Mouse (Mus musculus): Measurements from ENCODE around the gene Cntfr. TPM values are rescaled to one million over a fixed set of nuclear protein-coding genes. Genes with fewer than 3 reads are reported as not detected.
"Not testable (repeated sequence)": the region's sequence is repeated elsewhere in the genome, so short reads cannot be mapped to it uniquely, and the experiment has no call there.

Gene Cntfr
- total RNA-seq, 1 experiment, result 17.0 TPM

DNA sequence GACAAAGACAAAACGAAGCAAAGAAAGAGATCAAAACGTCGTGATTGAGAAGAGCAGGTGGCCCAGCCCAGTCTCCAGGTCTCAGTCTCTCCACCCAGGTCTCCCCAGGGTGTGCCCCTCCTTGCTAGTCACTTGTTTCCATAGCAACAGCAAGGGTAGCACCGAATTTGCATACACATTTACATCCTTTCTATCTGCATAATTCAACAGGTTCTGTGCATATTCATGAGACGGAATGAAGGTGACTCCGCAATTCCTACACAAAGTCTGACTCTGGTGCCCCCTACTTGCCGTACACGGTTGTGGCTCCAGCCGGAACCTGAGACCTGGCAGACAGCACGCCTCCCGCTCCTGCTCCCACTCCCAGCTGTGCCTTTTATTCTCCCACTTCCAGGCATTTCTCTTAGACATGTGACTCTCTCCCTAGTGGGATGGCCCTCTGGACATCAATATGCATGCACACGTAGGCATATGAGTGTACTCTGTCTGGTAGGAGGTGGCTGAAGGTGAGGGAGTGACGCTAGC, 10.2 kb upstream of the Cntfr start:
- Histone ChIP-seq H3K9ac (ENCODE audit: insufficient read depth, low read depth, low read length, poor library complexity, severe bottlenecking) (no peak overlapping the region), H3K9me3 (ENCODE audit: control insufficient read depth, insufficient read depth, low read depth, low read length) (no peaks in the 10 kb centered on the region), H3K36me3 (ENCODE audit: control insufficient read depth, insufficient read depth, low read length, poor library complexity, severe bottlenecking) (peaks cover 7% of the 10 kb centered on the region; the same call in 1 of the 2 replicates), H3K27ac (ENCODE audit: insufficient read depth, low read depth, low read length, poor library complexity, severe bottlenecking) (no peak overlapping the region), H3K4me3 (ENCODE audit: insufficient read depth in 1 of 2, low read depth in 1 of 2, low read length in 2 of 2, poor library complexity in 1 of 2, severe bottlenecking in 1 of 2) (no peak overlapping the region), H3K4me1 (ENCODE audit: control insufficient read depth in 2 of 2, insufficient read depth in 2 of 2, low read length in 2 of 2, poor library complexity in 1 of 2) (peaks cover 0 to 24% of the 10 kb centered on the region in 2 experiments; a peak in 2 of 4 replicates)
- TF ChIP-seq ZC3H11A (IDR thresholded peaks at IDR 0.05; ENCODE audit: borderline replicate concordance, low read depth, low read length) (0 out of 2 replicates have a peak, but pooled peaks have one; percentile 6), MAFK (IDR thresholded peaks at IDR 0.05; ENCODE audit: insufficient read depth, low read depth, low read length) (peak; percentile 96), CHD2 (IDR thresholded peaks at IDR 0.05; ENCODE audit: low read depth, low read length) (no peak)
- peak; percentile 84 for DNase-seq (ENCODE audit: low read depth, low spot score)
- in situ Hi-C loops (cut with MboI; ENCODE audit: low sequenced_read_pairs in 2 of 2, unreplicated experiment in 2 of 2), result loop anchor here (10.0 to 25.0 kb wide), 2 partner anchors 145 to 152 kb away; partner anchors contain the start of genes Dnaic1 (in 1 of the 2) and Fam219a (in 1 of the 2)

DNA sequence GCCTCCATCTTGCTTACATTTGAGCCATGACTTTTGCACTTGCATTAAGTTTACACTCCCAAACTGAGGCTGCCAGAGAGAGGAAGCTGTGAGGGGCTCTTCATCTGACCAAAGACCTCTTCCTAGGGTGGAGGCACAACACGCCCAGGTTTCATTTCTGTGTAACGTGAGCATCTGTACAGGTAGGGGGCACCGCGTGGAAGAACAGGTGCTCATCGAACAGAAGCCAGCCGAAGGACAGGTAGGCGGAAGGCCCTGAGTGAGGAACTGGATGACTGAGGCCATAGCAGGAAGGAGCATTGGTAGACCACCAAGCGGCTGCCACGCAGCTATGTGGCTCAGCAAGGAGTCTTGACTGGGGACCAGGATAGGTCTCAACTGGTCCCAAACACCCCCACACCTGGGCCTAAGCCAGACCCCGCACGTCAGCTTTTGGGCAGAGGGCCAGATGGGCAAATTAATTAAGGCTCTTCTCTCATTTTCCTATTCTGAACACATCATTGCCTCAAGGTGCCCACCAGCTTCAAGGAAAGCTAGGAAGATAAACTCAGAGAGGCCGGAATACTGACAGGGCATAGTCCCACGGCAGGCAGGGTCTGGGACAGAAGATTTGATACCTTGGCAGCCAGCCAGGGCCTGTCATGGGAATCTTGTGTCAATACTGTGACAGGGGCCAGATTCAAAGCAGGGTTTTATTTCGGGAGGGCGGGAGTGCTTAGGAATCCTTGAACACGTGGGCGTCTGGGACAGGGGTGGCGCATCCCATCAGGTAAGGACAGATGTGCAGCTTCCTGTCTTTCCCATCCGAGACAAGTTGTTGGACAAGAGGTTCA, 9.2 kb upstream of the Cntfr start:
- DNase-seq (ENCODE audit: low read depth, low spot score), result no peak
- H3K36me3 ChIP-seq (ENCODE audit: control insufficient read depth, insufficient read depth, low read length, poor library complexity, severe bottlenecking), result 0 out of 2 replicates have a peak, but pooled peaks cover 2% of the 10 kb centered on the region
- in situ Hi-C loops (cut with MboI; ENCODE audit: low sequenced_read_pairs in 2 of 2, unreplicated experiment in 2 of 2), result loop anchor here (10.0 to 25.0 kb wide), 2 partner anchors 144 to 151 kb away; partner anchors contain the start of genes Dnaic1 (in 1 of the 2) and Fam219a (in 1 of the 2)
- no peak overlapping the region for H3K4me3 ChIP-seq (ENCODE audit: insufficient read depth in 1 of 2, low read depth in 1 of 2, low read length in 2 of 2, poor library complexity in 1 of 2, severe bottlenecking in 1 of 2)
- H3K27ac ChIP-seq (ENCODE audit: insufficient read depth, low read depth, low read length, poor library complexity, severe bottlenecking), result no peak overlapping the region
- H3K9me3 ChIP-seq (ENCODE audit: control insufficient read depth, insufficient read depth, low read depth, low read length), result no peaks in the 10 kb centered on the region
- peaks cover 0 to 21% of the 10 kb centered on the region in 2 experiments; a peak in 2 of 4 replicates for H3K4me1 ChIP-seq (ENCODE audit: control insufficient read depth in 2 of 2, insufficient read depth in 2 of 2, low read length in 2 of 2, poor library complexity in 1 of 2)
- H3K9ac ChIP-seq (ENCODE audit: insufficient read depth, low read depth, low read length, poor library complexity, severe bottlenecking), result no peak overlapping the region
- TF ChIP-seq ZC3H11A (IDR thresholded peaks at IDR 0.05; ENCODE audit: borderline replicate concordance, low read depth, low read length) (no peak), ZNF384 (IDR thresholded peaks at IDR 0.05; ENCODE audit: low read depth, low read length) (no peak), MAFK (IDR thresholded peaks at IDR 0.05; ENCODE audit: insufficient read depth, low read depth, low read length) (no peak), CHD2 (IDR thresholded peaks at IDR 0.05; ENCODE audit: low read depth, low read length) (no peak), HCFC1 (IDR thresholded peaks at IDR 0.05; ENCODE audit: borderline replicate concordance, insufficient read depth, low read length) (no peak)

DNA sequence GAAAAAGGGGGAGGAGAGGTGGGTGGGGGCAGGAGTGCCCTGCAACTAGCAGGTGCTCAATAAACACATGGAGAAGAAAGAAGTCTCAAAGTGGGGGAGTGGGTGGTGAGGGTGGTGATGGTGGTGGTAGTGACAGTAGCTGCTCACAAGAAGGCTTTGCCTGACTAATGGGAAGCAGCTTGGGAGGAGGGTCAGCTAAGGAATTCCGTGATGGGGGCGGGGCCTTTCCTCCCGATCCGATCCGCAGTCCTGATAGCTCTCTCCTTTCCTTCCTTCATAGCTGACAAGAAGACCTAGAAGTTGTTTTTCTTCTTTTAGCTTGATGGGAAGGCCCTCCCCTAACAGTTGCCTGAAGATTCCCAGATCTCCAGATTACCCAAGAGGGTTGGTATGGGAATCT, 7.8 kb upstream of the Cntfr start:
- Histone ChIP-seq H3K27ac (ENCODE audit: insufficient read depth, low read depth, low read length, poor library complexity, severe bottlenecking) (no peak overlapping the region), H3K9ac (ENCODE audit: insufficient read depth, low read depth, low read length, poor library complexity, severe bottlenecking) (no peak overlapping the region), H3K36me3 (ENCODE audit: control insufficient read depth, insufficient read depth, low read length, poor library complexity, severe bottlenecking) (no peaks in the 10 kb centered on the region), H3K9me3 (ENCODE audit: control insufficient read depth, insufficient read depth, low read depth, low read length) (no peaks in the 10 kb centered on the region), H3K4me3 (ENCODE audit: insufficient read depth in 1 of 2, low read depth in 1 of 2, low read length in 2 of 2, poor library complexity in 1 of 2, severe bottlenecking in 1 of 2) (no peak overlapping the region), H3K4me1 (ENCODE audit: control insufficient read depth in 2 of 2, insufficient read depth in 2 of 2, low read length in 2 of 2, poor library complexity in 1 of 2) (peaks cover 0 to 21% of the 10 kb centered on the region in 2 experiments; a peak in 2 of 4 replicates)
- TF ChIP-seq HCFC1 (IDR thresholded peaks at IDR 0.05; ENCODE audit: borderline replicate concordance, insufficient read depth, low read length) (no peak), CHD2 (IDR thresholded peaks at IDR 0.05; ENCODE audit: low read depth, low read length) (no peak), MAFK (IDR thresholded peaks at IDR 0.05; ENCODE audit: insufficient read depth, low read depth, low read length) (no peak), ZC3H11A (IDR thresholded peaks at IDR 0.05; ENCODE audit: borderline replicate concordance, low read depth, low read length) (no peak), ZNF384 (IDR thresholded peaks at IDR 0.05; ENCODE audit: low read depth, low read length) (no peak)
- in situ Hi-C loops (cut with MboI; ENCODE audit: low sequenced_read_pairs in 2 of 2, unreplicated experiment in 2 of 2), result loop anchor here (10.0 to 25.0 kb wide), 2 partner anchors 142 to 150 kb away; partner anchors contain the start of genes Dnaic1 (in 1 of the 2) and Fam219a (in 1 of the 2)
- no peak for DNase-seq (ENCODE audit: low read depth, low spot score)

DNA sequence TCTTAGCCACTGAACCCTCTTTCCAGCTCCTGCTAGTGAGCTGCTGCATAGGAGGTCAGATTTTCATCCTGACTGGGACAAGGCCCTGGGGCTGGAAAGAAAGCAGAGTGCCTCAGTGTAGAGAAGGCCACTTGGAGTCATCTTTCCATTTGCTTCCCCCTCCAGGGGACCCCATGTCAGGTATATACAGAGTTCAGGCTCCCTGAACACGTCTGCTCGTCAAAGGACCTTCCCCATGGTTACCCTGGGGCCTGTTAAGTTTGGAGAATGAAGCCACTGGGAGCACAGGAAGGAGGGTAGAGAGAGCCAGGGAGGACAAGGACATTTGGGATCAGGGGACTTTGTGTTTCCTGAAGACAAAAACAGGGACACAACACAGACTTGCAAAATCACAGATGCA, 5.3 kb upstream of the Cntfr start:
- not testable (repeated sequence) for H3K9me3 ChIP-seq (ENCODE audit: control insufficient read depth, insufficient read depth, low read depth, low read length); H3K9ac ChIP-seq (ENCODE audit: insufficient read depth, low read depth, low read length, poor library complexity, severe bottlenecking); H3K4me3 ChIP-seq (ENCODE audit: insufficient read depth in 1 of 2, low read depth in 1 of 2, low read length in 2 of 2, poor library complexity in 1 of 2, severe bottlenecking in 1 of 2); H3K27ac ChIP-seq (ENCODE audit: insufficient read depth, low read depth, low read length, poor library complexity, severe bottlenecking); H3K36me3 ChIP-seq (ENCODE audit: control insufficient read depth, insufficient read depth, low read length, poor library complexity, severe bottlenecking); DNase-seq (ENCODE audit: low read depth, low spot score)
- H3K4me1 ChIP-seq (ENCODE audit: control insufficient read depth in 2 of 2, insufficient read depth in 2 of 2, low read length in 2 of 2, poor library complexity in 1 of 2), result peaks cover 0 to 21% of the 10 kb centered on the region in 2 experiments; a peak in 2 of 4 replicates
- in situ Hi-C loops (cut with MboI; ENCODE audit: low sequenced_read_pairs in 2 of 2, unreplicated experiment in 2 of 2), result loop anchor here (10.0 to 25.0 kb wide), 2 partner anchors 140 to 147 kb away; partner anchors contain the start of genes Dnaic1 (in 1 of the 2) and Fam219a (in 1 of the 2)

DNA sequence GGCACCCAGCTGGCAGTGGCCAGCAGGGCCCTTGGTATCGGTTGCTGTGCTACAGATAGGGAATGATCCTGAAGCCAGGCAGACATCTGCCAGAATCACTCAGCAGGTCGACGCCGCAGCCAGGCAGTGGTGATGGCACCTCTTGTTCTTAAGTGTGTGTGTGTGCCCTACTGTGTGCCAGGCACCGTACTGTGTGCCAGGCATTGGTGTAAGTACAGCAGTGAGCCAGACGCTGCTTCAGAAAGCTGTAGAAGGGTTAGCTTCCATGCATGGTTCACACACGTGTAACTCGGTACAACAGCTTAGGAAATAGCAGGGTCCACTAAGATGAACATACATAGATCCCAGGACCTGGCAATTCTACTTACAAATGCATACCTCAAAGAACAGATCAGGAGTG, 3.3 kb upstream of the Cntfr start:
- not testable (repeated sequence) for H3K27ac ChIP-seq (ENCODE audit: insufficient read depth, low read depth, low read length, poor library complexity, severe bottlenecking); DNase-seq (ENCODE audit: low read depth, low spot score); H3K9me3 ChIP-seq (ENCODE audit: control insufficient read depth, insufficient read depth, low read depth, low read length); H3K4me3 ChIP-seq (ENCODE audit: insufficient read depth in 1 of 2, low read depth in 1 of 2, low read length in 2 of 2, poor library complexity in 1 of 2, severe bottlenecking in 1 of 2); H3K9ac ChIP-seq (ENCODE audit: insufficient read depth, low read depth, low read length, poor library complexity, severe bottlenecking); H3K36me3 ChIP-seq (ENCODE audit: control insufficient read depth, insufficient read depth, low read length, poor library complexity, severe bottlenecking)
- H3K4me1 ChIP-seq (ENCODE audit: control insufficient read depth in 2 of 2, insufficient read depth in 2 of 2, low read length in 2 of 2, poor library complexity in 1 of 2), result peaks cover 0 to 16% of the 10 kb centered on the region in 2 experiments; a peak in 2 of 4 replicates
- in situ Hi-C loops (cut with MboI; ENCODE audit: low sequenced_read_pairs in 2 of 2, unreplicated experiment in 2 of 2), result loop anchor here (10.0 to 25.0 kb wide), 2 partner anchors 138 to 145 kb away; partner anchors contain the start of genes Dnaic1 (in 1 of the 2) and Fam219a (in 1 of the 2)

DNA sequence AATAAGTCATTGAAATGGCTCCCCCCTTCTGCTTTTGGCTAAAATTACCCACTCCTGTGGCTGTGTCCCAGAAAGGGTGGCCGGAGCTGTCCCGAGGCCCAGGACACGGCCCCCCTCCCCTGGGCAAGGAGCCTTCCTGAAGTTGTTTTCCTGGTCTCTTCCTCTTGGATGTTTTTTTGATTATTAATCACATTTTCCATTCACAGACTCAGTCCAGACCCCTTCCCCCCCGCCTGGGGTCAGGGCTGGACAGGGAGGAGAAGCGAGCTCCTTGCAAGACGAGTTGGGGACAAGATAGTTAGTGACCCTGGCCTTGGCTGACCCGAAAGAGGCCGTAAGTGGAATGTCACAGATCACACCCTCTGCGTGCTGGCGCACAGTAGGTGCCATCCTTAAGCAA, 2.9 kb upstream of the Cntfr start, which contains the start of gene Il11ra1:
Il11ra1 (plus strand) TSS at position 207 of the 400 bp plus-strand sequence.
- peaks cover 0 to 16% of the 10 kb centered on the region in 2 experiments; a peak in 2 of 4 replicates for H3K4me1 ChIP-seq (ENCODE audit: control insufficient read depth in 2 of 2, insufficient read depth in 2 of 2, low read length in 2 of 2, poor library complexity in 1 of 2)
- not testable (repeated sequence) for H3K9ac ChIP-seq (ENCODE audit: insufficient read depth, low read depth, low read length, poor library complexity, severe bottlenecking); H3K4me3 ChIP-seq (ENCODE audit: insufficient read depth in 1 of 2, low read depth in 1 of 2, low read length in 2 of 2, poor library complexity in 1 of 2, severe bottlenecking in 1 of 2); H3K9me3 ChIP-seq (ENCODE audit: control insufficient read depth, insufficient read depth, low read depth, low read length); H3K27ac ChIP-seq (ENCODE audit: insufficient read depth, low read depth, low read length, poor library complexity, severe bottlenecking); DNase-seq (ENCODE audit: low read depth, low spot score); H3K36me3 ChIP-seq (ENCODE audit: control insufficient read depth, insufficient read depth, low read length, poor library complexity, severe bottlenecking)
- in situ Hi-C loops (cut with MboI; ENCODE audit: low sequenced_read_pairs in 2 of 2, unreplicated experiment in 2 of 2), result loop anchor here (10.0 to 25.0 kb wide), 2 partner anchors 137 to 145 kb away; partner anchors contain the start of genes Dnaic1 (in 1 of the 2) and Fam219a (in 1 of the 2)
